Mouse (Mus musculus) heart, adult 2 months (tissue): ENCODE measurements around the gene Pdlim4. TPM values are rescaled to one million over a fixed set of nuclear protein-coding genes. Genes with fewer than 3 reads are reported as not detected.

Experiments
- DNase-seq, 2 experiments: peaks; one replicate each; pipeline ENCODE4 v3.0.0; 2021
- H3K27ac ChIP-seq: fragments of 200-600 bp; 2 replicates; pipeline ENCODE4 v1.8.1; 2022
- H3K27me3 ChIP-seq: fragments of 200-500 bp; 2 replicates; pipeline ENCODE4 v1.6.1; 2012; ENCODE audit warnings: mild to moderate bottlenecking, low read length, inconsistent platforms, mixed read lengths; ENCODE audit not compliant: control insufficient read depth, insufficient read depth
- H3K36me3 ChIP-seq: fragments of 200-500 bp; 2 replicates; pipeline ENCODE4 v1.6.1; 2012; ENCODE audit warnings: low read length, inconsistent platforms; ENCODE audit not compliant: control insufficient read depth, insufficient read depth
- H3K4me1 ChIP-seq: fragments of 200-500 bp; 2 replicates; pipeline ENCODE4 v1.6.1; 2011; ENCODE audit warnings: low read length; ENCODE audit not compliant: control insufficient read depth, insufficient read depth
- H3K4me3 ChIP-seq: fragments of 200-600 bp; 2 replicates; pipeline ENCODE4 v1.8.1; 2022
- H3K79me2 ChIP-seq: fragments of 200-500 bp; replicated peaks from 2 replicates; pipeline ENCODE4 v1.6.1; 2012; ENCODE audit warnings: mild to moderate bottlenecking, inconsistent platforms, low read length, moderate library complexity, mixed read lengths; ENCODE audit not compliant: control insufficient read depth, insufficient read depth
- H3K9ac ChIP-seq: fragments of 200-500 bp; 2 replicates; pipeline ENCODE4 v1.6.1; 2012; ENCODE audit warnings: low read depth, mild to moderate bottlenecking, control low read depth, inconsistent platforms, low read length, mixed read lengths
- CTCF ChIP-seq: fragments of 200-600 bp; IDR thresholded peaks from 2 replicates; pipeline ENCODE4 v1.8.1; 2022; ENCODE audit warnings: antibody characterized with exemption, mild to moderate bottlenecking, moderate library complexity
- EP300 ChIP-seq: fragments of 200-500 bp; IDR thresholded peaks from 2 replicates; pipeline ENCODE4 v1.6.1; 2011; ENCODE audit warnings: low read depth, low read length, control low read depth; ENCODE audit not compliant: insufficient read depth
- POLR2A ChIP-seq: fragments of 200-500 bp; IDR thresholded peaks from 2 replicates; pipeline ENCODE4 v1.6.1; 2011; ENCODE audit warnings: mild to moderate bottlenecking, low read depth, low read length, control low read depth; ENCODE audit not compliant: insufficient read depth
- WGBS: fragments of 180-500 bp; shearing (Covaris S2); methylation state at CpG from one replicate; pipeline ENCODE4 v1.1.7; 2018; 5-methylcytosine and 5-hydroxymethylcytosine counted together
- intact Hi-C: fragments of 180-260 bp; cut with DNase I; formaldehyde crosslinking; loops from one replicate; pipeline ENCODE4 v1.15.1; 2025
- polyA plus RNA-seq: library from polyadenylated mRNA; depleted of rRNA; stranded (reverse); fragments of >200 nt; gene quantifications from 2 replicates; pipeline ENCODE4 v1.2.3, GENCODE M21; 2012
- total RNA-seq, 2 experiments: library from RNA; stranded (reverse); gene quantifications; 2 replicates each; pipeline ENCODE4 v1.2.3; 2021

The Pdlim4 gene
- total and polyA plus RNA-seq, 3 experiments: 30.8 to 57.6 (median 33.8) TPM

GRCm38 (mm10) chr11:54107239-54107638 is 38.4 kb upstream of the Pdlim4 start:
- H3K79me2 ChIP-seq: no peaks in the 10 kb centered on the region
- 70% methylated on average over 7 of the region's 7 CpGs for WGBS
- H3K4me1 ChIP-seq: peaks cover 31% of the 10 kb centered on the region
- no peaks in the 10 kb centered on the region for H3K27me3 ChIP-seq
- H3K27ac ChIP-seq: peak overlapping the region; percentile 17
- H3K9ac ChIP-seq: no peak overlapping the region
- intact Hi-C loops: no loop called here
- H3K36me3 ChIP-seq: peaks cover 9% of the 10 kb centered on the region
- no peak for TF ChIP-seq CTCF
- no peak for TF ChIP-seq EP300
- TF ChIP-seq POLR2A: no peak
- H3K4me3 ChIP-seq: no peak overlapping the region
- DNase-seq: peak; percentile 48 to 51

DNA sequence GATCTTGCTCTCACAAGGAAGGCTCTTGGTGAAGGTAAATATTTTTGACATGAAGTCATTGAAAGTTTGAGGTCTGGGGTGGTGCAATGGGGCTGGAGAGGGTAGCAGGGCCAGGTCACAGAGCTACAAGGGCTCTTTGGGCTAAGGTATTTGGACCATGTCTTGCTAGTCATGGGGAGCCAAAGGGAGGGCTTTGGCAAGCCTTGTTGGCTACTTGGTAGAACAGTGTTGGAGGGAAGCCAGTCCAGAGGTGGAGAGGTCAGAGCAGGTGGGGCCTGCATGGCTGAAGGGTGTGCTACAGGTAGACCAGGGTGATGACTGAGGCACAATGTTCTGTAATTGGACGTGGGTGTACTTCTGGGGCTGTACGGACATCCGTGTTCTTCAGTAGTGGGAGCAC is 37.9 kb upstream of the Pdlim4 start:
- peak overlapping the region; percentile 17 for H3K27ac ChIP-seq
- H3K4me3 ChIP-seq: no peak overlapping the region
- peak; percentile 57 to 60 for DNase-seq
- H3K9ac ChIP-seq: no peak overlapping the region
- peaks cover 33% of the 10 kb centered on the region for H3K4me1 ChIP-seq
- no peaks in the 10 kb centered on the region for H3K79me2 ChIP-seq
- TF ChIP-seq POLR2A (no peak), EP300 (no peak), CTCF (no peak)
- intact Hi-C loops: no loop called here
- peaks cover 6% of the 10 kb centered on the region for H3K36me3 ChIP-seq
- 66% methylated on average over 3 of the region's 3 CpGs for WGBS
- H3K27me3 ChIP-seq: no peaks in the 10 kb centered on the region

DNA sequence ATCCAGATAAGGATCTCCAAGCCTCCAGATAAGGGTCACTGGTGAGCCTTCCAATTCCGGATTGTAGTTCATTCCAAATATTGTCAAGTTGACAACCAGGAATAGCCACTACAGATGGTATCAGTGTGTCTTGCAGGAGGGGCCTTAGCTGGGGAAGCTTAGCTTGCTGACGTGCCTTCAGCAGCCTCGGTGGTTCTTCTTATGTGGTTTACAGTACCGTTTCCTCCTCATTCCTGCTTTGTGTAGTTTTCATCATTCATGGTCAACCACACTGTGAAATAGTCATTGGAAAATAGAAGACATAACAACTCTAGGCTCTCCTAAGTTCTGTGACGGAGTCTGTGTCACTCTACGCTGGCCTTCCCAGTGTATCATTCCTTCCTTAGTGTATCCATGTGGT is 36.2 kb upstream of the Pdlim4 start:
- no peaks in the 10 kb centered on the region for H3K27me3 ChIP-seq
- H3K36me3 ChIP-seq: peaks cover 5% of the 10 kb centered on the region; the same call in 1 of the 2 replicates
- no peak for DNase-seq
- TF ChIP-seq CTCF (no peak), POLR2A (no peak), EP300 (no peak)
- H3K4me3 ChIP-seq: no peak overlapping the region
- H3K9ac ChIP-seq: no peak overlapping the region
- no peak overlapping the region for H3K27ac ChIP-seq
- no peaks in the 10 kb centered on the region for H3K79me2 ChIP-seq
- H3K4me1 ChIP-seq: peaks cover 39% of the 10 kb centered on the region
- WGBS: 92% methylated on average over 6 of the region's 6 CpGs
- intact Hi-C loops: no loop called here

- Histone ChIP-seq H3K79me2 (no peaks in the 10 kb centered on the region), H3K4me3 (no peak overlapping the region), H3K9ac (no peak overlapping the region), H3K27me3 (no peaks in the 10 kb centered on the region), H3K4me1 (peaks cover 28% of the 10 kb centered on the region), H3K27ac (peak overlapping the region; percentile 5; the same call in 1 of the 2 replicates), H3K36me3 (peaks cover 5% of the 10 kb centered on the region; the same call in 1 of the 2 replicates)
- intact Hi-C loops: no loop called here
- TF ChIP-seq EP300 (no peak), CTCF (no peak)
- DNase-seq: peak; percentile 58 to 59
- WGBS: 62% methylated on average over 10 of the region's 10 CpGs
These were observed 34.1 kb upstream of the Pdlim4 start for GRCm38 (mm10) chr11:54102706-54103449.

DNA sequence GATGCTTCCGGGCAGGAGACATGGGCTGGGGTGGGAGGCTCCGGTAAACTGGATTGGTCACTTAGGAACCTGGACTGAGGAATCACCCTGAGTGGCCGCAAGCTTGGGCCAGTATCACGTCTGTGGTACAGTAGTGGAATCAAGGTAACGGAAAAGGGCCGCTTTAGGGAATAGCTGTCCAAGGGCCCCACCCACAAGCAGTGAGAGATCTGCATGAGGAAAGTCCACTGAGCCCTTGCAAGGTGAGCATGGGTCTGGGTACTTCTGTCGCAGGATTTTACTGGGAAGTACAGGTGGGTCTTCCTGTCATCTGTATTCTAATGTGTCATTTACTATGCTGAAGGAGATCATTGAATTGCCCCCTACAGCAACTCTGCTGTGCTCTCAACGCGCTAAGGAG is 32.9 kb upstream of the Pdlim4 start:
- H3K27me3 ChIP-seq: no peaks in the 10 kb centered on the region
- WGBS: 79% methylated on average over 9 of the region's 9 CpGs
- intact Hi-C loops: no loop called here
- peak overlapping the region; percentile 92 for H3K9ac ChIP-seq
- no peak for TF ChIP-seq EP300
- no peak for TF ChIP-seq CTCF
- no peak for TF ChIP-seq POLR2A
- H3K4me3 ChIP-seq: peak overlapping the region; percentile 75
- DNase-seq: peak in 1 of 2 experiments; percentile 44
- peaks cover 5% of the 10 kb centered on the region; the same call in 1 of the 2 replicates for H3K36me3 ChIP-seq
- peak overlapping the region; percentile 90 for H3K27ac ChIP-seq
- no peaks in the 10 kb centered on the region for H3K79me2 ChIP-seq
- peaks cover 23% of the 10 kb centered on the region for H3K4me1 ChIP-seq

DNA sequence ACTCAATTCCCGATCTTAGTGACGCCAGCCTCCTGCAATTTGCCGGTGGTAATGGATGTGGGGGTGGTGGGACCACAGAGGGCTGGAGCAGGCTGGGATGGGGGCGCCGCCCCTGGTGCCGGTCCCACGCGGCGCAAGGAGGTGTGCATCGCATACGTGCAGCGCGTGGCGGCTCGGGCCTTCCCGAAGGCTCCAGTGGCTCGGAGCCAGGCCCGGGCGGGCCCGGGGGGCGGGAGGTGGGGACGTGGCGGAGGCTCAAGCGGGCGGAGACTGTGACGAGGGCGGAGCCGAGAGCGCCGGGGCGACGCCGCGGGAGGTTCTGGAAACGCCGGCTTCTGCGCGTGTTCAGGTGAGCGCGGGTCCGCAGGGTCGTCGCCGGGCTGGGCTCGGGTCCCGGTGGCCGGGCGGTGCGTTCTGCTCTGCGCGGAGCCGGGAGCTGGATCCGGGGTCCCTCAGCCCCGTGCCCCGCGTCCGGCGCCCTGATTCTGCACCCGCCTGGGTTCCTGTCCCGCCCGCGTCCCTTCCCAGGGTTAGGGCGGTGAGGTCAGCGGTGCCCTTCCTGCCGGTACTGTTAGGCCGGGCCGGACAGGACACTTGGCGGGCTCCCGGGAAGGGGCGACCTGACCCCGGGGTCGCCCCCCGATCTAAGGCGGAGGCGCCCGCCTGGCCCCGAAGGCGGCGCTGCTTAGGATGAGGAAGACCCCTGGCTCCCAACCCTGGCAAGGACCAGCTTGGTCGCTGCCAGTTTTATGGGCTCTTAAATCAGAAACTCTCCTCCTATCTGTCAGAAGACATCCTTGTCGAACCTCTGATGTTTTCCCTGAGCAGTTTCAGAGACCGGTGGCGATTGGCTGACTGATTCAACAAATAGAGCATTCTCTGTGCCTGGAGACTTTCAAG is 32.1 kb upstream of the Pdlim4 start:
- no peaks in the 10 kb centered on the region for H3K79me2 ChIP-seq
- DNase-seq: peak; percentile 87 to 90
- H3K9ac ChIP-seq: peak overlapping the region; percentile 92
- TF ChIP-seq EP300: 0 out of 2 replicates have a peak, but pooled peaks have one; percentile 18
- peak; percentile 5; the same call in 1 of the 2 replicates for TF ChIP-seq CTCF
- TF ChIP-seq POLR2A: peak; percentile 45; the same call in 1 of the 2 replicates
- 1% methylated on average over 83 of the region's 83 CpGs for whole genome bisulfite sequencing
- peaks cover 17% of the 10 kb centered on the region for H3K4me1 ChIP-seq
- peak overlapping the region; percentile 90 for H3K27ac ChIP-seq
- peak overlapping the region; percentile 75 for H3K4me3 ChIP-seq
- intact Hi-C loops: loop anchor here (1.0 kb wide), 1 partner anchor 12 kb away; no protein-coding TSS in a partner anchor
- H3K27me3 ChIP-seq: no peaks in the 10 kb centered on the region
- no peaks in the 10 kb centered on the region for H3K36me3 ChIP-seq
